Mouse (Mus musculus) stomach, embryonic 15.5 days (tissue): ENCODE results near the gene Slfn9. TPM values are rescaled to one million over a fixed set of nuclear protein-coding genes. Genes with fewer than 3 reads are reported as not detected.
"Not testable (repeated sequence)": the region's sequence is repeated elsewhere in the genome, so short reads cannot be mapped to it uniquely, and the experiment has no call there.

Source experiments
- ATAC-seq: fragments of 200-750 bp; cut with Nextera tagmentation; 2 replicates; pipeline ENCODE4 v1.8.0; 2017; ENCODE audit warnings: low read depth, moderate number of reproducible peaks, moderate TSS enrichment; ENCODE audit not compliant: insufficient read depth, low FRiP score
- H3K27ac ChIP-seq: fragments of 300-500 bp; sonication (generic); 2 replicates; pipeline ENCODE4 v1.5.1; 2015; ENCODE audit warnings: mild to moderate bottlenecking, inconsistent platforms
- H3K27me3 ChIP-seq: fragments of 300-500 bp; sonication (generic); replicated peaks from 2 replicates; pipeline ENCODE4 v1.6.1; 2015; ENCODE audit warnings: inconsistent platforms
- H3K36me3 ChIP-seq: fragments of 300-500 bp; sonication (generic); 2 replicates; pipeline ENCODE4 v1.6.1; 2015; ENCODE audit warnings: inconsistent platforms
- H3K4me1 ChIP-seq: fragments of 300-500 bp; sonication (generic); 2 replicates; pipeline ENCODE4 v1.6.1; 2015; ENCODE audit warnings: inconsistent platforms
- H3K4me2 ChIP-seq: fragments of 300-500 bp; sonication (generic); 2 replicates; pipeline ENCODE4 v1.6.1; 2015; ENCODE audit warnings: mild to moderate bottlenecking, inconsistent platforms
- H3K4me3 ChIP-seq: fragments of 300-500 bp; sonication (generic); replicated peaks from 2 replicates; pipeline ENCODE4 v1.5.1; 2015; ENCODE audit warnings: inconsistent platforms
- H3K9ac ChIP-seq: fragments of 300-500 bp; sonication (generic); 2 replicates; pipeline ENCODE4 v1.6.1; 2015; ENCODE audit warnings: inconsistent platforms
- H3K9me3 ChIP-seq: fragments of 300-500 bp; sonication (generic); 2 replicates; pipeline ENCODE4 v1.6.1; 2016; ENCODE audit warnings: inconsistent platforms
- WGBS: fragments of 180-500 bp; shearing (Covaris S2); methylation state at CpG from one replicate; pipeline ENCODE4 v1.1.7; 2015; 5-methylcytosine and 5-hydroxymethylcytosine counted together
- polyA plus RNA-seq: library from polyadenylated mRNA; unstranded; fragments of >200 nt; fragmentation: Nextera tagmentation; extraction: Ambion mirVana; gene quantifications from 2 replicates; pipeline ENCODE4 v1.2.1, GENCODE M21; 2015

The Slfn9 gene
- 23.8 and 26.8 TPM in 2 replicates for polyA plus RNA-seq

DNA sequence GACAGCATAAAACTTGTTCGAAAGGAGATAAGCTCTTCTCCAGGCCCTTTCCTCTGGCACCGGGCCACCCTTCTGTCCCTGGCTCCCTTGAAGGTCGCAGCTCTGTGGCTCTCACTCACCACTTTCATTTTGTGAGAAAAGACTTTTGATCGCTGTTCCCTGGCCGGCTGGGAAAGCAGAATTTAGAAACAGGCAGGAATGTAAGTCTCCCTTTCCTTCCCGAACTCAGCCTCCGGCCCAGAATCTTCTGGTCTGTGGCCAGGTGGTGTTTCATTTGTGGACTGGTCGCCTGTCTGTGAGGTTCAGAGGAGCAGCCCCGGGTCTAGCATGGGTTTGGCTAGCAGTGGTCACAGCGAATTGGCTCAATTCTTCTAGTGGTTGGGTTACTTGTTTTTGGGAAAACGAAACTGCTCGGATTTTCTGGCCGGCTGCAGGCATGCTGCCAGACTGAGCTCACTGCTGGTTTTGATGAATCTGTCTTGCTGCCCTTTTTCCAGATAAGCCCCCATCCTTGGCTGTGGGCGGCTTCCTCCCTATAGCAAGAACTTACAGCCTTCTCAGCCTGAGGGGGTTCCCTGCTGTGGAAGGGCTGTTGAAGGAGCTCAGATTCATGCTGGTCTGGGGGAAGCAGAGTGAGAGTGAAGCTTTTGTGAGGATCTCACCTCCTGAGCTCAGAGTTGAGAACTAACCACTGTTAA, at the start of gene Slfn9:
Gene Slfn9 (minus strand): TSS at position 362 of the 698 bp plus-strand sequence.
- peak within 1 kb of the TSS; percentile 70 for H3K4me2 ChIP-seq
- H3K4me1 ChIP-seq, result peaks cover 15% of the 10 kb centered on the region; the same call in 1 of the 2 replicates
- no peaks in the 10 kb centered on the region for H3K27me3 ChIP-seq
- peak within 1 kb of the TSS; percentile 81 for H3K27ac ChIP-seq
- H3K9ac ChIP-seq, result peak within 1 kb of the TSS; percentile 16
- 2% methylated on average over 14 of the region's 14 CpGs for WGBS
- no peaks in the 10 kb centered on the region for H3K36me3 ChIP-seq
- H3K4me3 ChIP-seq, result peak within 1 kb of the TSS; percentile 45
- no peaks in the 10 kb centered on the region for H3K9me3 ChIP-seq
- ATAC-seq, result 0 out of 2 replicates have a peak, but pooled peaks have one; percentile 23

DNA sequence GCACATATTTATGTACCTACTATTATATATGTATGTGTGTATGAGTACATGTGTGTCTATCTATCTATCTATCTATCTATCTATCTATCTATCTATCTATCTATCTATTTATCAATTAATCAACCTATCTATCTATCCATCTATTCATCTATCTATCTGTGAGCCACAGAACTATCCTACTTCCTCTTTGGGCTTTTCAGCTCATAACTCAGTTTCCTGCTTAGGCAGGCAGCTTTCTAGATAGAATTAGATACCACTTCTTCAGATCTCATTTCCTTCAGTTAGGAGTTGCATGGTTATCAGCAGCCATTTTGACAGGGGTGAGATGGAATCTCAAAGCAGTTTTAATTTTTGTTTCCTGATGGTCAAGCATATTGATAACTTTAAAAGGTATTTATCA, 49.4 kb upstream of the Slfn9 start:
- H3K27me3 ChIP-seq, result no peaks in the 10 kb centered on the region
- no peaks in the 10 kb centered on the region for H3K4me1 ChIP-seq
- H3K9me3 ChIP-seq, result no peaks in the 10 kb centered on the region
- no peak overlapping the region for H3K4me2 ChIP-seq
- H3K36me3 ChIP-seq, result no peaks in the 10 kb centered on the region
- no peak for ATAC-seq
- H3K27ac ChIP-seq, result no peak overlapping the region
- no peak overlapping the region for H3K9ac ChIP-seq
- no peak overlapping the region for H3K4me3 ChIP-seq

DNA sequence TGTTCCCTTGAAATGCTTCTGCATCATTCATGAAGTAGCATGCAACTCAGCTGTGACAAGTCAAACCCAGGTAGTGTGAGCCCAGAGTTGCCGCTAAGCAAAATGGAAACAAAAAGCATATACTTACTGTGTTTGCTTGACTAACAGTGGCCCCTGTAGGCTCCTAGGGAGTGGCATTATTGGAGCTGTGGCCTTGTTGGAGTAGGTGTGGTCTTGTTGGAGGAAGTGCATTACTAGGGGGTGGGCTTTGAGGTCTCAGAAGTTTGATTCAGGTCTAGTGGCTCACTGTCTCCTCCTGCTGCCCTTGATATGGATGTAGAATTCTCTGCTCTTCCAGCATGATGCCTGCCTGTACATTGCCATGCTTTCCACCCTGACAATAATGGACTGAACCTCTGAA, 48.7 kb upstream of the Slfn9 start:
- no peaks in the 10 kb centered on the region for H3K27me3 ChIP-seq
- ATAC-seq, result no peak
- WGBS, result 23% methylated on average over 1 of the region's 1 CpGs

DNA sequence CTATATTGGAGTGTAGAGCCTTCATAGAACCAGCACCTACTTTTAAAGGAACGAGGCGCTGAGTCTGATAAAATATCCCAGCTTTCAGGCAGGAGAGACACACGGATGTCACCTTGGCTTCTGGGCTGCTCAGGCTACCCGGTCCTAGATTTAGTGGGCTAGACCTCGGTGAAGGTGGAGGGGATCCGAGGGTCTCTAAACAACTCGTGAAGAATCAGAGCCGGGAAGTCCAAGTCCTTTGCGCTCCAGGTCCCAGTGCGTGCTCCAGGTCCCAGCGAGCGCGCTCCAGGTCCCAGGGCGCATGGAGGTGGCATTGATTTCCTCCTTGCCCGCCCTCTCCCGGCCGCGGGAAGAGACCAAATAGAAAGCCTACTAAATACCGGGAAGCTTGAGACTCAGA, 48.2 kb upstream of the Slfn9 start:
- Histone ChIP-seq H3K4me3 (peak overlapping the region; percentile 27), H3K4me2 (peak overlapping the region; percentile 49), H3K9me3 (no peaks in the 10 kb centered on the region), H3K36me3 (no peaks in the 10 kb centered on the region), H3K27ac (no peak overlapping the region), H3K9ac (no peak overlapping the region), H3K4me1 (no peaks in the 10 kb centered on the region), H3K27me3 (no peaks in the 10 kb centered on the region)
- ATAC-seq, result no peak
- WGBS, result 9% methylated on average over 19 of the region's 19 CpGs

More for the DNA sequence above, 48.7 kb upstream of the Slfn9 start:
- Histone ChIP-seq H3K27ac (no peak overlapping the region), H3K4me2 (peak overlapping the region; percentile 49), H3K4me3 (peak overlapping the region; percentile 27), H3K9ac (no peak overlapping the region), H3K4me1 (no peaks in the 10 kb centered on the region), H3K9me3 (no peaks in the 10 kb centered on the region), H3K36me3 (no peaks in the 10 kb centered on the region)

DNA sequence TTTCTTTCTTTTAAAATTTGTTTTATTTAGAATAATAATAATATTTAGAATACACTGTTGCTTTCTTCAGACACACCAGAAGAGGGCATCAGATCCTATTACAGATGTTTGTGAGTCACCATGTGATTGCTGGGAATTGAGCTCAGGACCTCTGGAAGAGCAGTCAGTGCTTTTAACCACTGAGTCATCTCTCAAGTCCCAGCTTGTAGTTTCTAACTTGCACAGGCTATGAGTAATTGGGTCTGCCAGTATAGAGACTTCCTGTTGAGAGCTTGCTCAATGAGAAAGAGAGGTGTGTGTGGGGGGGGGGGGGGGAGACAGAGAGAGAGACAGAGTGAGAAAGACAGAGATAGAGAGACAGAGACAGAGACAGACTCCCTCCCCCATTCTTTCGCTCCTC, 47.5 kb upstream of the Slfn9 start:
- Histone ChIP-seq H3K4me2 (peak overlapping the region; percentile 49; the same call in 1 of the 2 replicates), H3K4me1 (no peaks in the 10 kb centered on the region), H3K27me3 (no peaks in the 10 kb centered on the region), H3K9ac (no peak overlapping the region), H3K36me3 (no peaks in the 10 kb centered on the region), H3K27ac (no peak overlapping the region), H3K9me3 (no peaks in the 10 kb centered on the region), H3K4me3 (no peak overlapping the region)
- WGBS, result 82% methylated on average over 1 of the region's 1 CpGs
- no peak for ATAC-seq

DNA sequence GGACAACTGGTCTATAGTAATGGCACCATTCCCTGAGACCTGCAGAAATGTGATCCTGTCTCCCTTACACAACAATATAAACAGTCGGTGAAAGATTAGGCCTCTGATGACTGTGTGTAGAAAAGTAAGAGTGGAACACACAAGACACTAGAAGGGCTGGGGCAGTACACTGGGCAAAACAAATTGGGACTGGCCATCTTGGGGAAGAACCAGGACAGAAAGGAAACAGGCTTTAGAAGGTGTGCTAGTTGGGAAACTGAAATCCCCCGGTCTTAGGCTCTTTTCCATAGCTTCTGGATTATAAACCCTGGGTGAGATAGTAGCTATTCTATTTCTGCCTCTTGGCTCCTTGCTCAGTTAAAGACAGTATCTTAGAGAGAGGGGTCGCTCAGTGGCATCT, 47.1 kb upstream of the Slfn9 start:
- not testable (repeated sequence) for H3K9me3 ChIP-seq, H3K4me2 ChIP-seq, H3K27me3 ChIP-seq, ATAC-seq, H3K4me1 ChIP-seq, H3K36me3 ChIP-seq, H3K27ac ChIP-seq, H3K4me3 ChIP-seq, H3K9ac ChIP-seq
- 76% methylated on average over 3 of the region's 3 CpGs for WGBS

DNA sequence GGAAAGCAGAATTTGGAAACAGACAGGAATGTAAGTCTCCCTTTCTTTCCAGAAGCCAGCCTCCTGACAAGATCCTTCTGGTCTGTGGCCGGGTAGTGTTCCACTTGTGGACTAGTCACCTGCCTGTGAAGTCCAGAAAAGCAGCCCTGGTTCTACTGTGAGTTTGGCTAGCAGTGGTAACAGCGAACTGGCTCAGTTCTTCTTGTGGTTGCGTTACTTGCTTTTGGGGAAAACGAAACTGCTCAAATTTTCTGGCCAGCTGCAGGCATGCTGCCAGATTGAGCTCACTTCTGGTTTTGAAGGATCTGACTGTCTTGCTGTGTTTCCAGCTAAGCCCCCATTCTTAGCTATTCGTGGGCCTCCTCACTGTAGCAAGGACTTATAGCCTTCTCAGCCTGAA, 29.0 kb upstream of the Slfn9 start, which contains the start of gene Slfn8:
Gene Slfn8 (minus strand): TSS at position 190 of the 400 bp plus-strand sequence.
- H3K4me3 ChIP-seq, result no peak within 1 kb of the TSS
- H3K4me1 ChIP-seq, result no peaks in the 10 kb centered on the region
- WGBS, result 54% methylated on average over 5 of the region's 5 CpGs
- H3K9ac ChIP-seq, result no peak within 1 kb of the TSS
- no peaks in the 10 kb centered on the region for H3K36me3 ChIP-seq
- no peaks in the 10 kb centered on the region for H3K27me3 ChIP-seq
- H3K27ac ChIP-seq, result peak within 1 kb of the TSS; percentile 32; the same call in 1 of the 2 replicates
- H3K4me2 ChIP-seq, result peak within 1 kb of the TSS; percentile 21; the same call in 1 of the 2 replicates
- no peaks in the 10 kb centered on the region for H3K9me3 ChIP-seq
- no peak for ATAC-seq

DNA sequence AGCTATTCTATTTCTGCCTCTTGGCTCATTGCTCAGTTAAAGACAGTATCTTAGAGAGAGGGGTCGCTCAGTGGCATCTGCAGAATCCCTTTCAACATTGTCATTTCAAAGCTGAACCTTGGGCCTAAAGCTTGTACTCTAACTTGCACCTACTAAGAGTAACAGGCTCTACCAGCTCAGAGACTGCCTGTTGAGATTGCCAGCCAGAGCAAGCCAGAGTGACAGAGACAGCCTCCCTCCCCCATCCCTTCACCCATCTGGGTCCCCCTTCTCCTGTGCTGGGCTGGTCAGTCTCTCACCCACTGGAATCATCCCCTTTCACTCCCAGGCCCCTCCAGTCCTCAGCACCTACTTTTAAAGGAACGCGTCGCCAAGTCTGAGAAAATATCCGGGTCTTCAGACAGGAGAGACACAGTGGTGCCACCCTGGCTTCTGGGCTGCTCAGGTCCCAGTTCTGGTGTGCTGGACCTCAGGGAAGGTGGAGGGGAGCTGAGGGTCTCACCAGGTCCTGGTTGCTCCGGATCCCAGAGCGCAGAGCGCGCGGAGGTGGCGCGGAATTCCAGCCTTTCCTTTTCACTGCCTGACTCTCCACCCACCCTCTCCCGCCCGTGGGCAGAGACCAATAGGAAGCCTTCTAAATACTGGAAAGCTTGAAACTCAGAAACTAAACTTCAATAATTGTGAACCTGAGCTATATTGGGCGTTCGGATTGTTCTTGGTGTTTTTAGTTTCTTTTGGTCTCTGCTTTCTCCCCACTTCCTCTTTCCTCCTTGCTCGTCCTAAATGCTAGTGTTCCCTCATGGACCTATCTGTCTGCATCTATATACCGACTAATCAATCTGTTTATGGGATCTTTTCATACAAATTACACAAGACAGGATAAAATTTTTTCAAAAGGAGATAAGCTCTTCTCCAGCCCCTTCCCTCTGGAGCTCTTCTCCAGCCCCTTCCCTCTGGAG, 28.2 kb upstream of the Slfn9 start:
- H3K4me3 ChIP-seq, ATAC-seq, H3K36me3 ChIP-seq, H3K27me3 ChIP-seq, H3K9me3 ChIP-seq, H3K4me1 ChIP-seq, H3K4me2 ChIP-seq, H3K9ac ChIP-seq: not testable (repeated sequence)
- 71% methylated on average over 18 of the region's 18 CpGs for WGBS
- H3K27ac ChIP-seq, result peak overlapping the region; percentile 32; the same call in 1 of the 2 replicates

DNA sequence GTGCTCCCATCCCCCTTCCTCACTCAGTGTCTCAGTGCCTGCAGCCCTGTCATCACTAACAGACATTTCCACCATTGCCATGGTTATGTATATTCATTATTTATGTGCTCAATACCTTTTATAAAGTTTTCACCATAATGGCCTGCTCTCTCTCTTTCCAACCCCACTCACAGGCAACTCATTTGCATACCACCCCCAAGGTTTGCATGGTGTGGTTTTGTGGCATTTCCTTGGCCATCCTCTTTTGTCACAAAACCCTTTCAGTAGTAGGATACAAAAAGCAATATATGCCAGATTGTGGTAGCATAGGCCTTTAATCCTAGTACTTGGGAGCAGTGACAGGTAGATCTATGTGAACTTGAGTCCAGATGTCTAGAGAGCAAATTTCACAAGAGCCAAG, 24.5 kb upstream of the Slfn9 start:
- H3K36me3 ChIP-seq, result no peaks in the 10 kb centered on the region
- no peaks in the 10 kb centered on the region for H3K27me3 ChIP-seq
- H3K4me3 ChIP-seq, result no peak overlapping the region
- H3K4me2 ChIP-seq, result no peak overlapping the region
- H3K27ac ChIP-seq, result no peak overlapping the region
- ATAC-seq, result no peak
- no peaks in the 10 kb centered on the region for H3K9me3 ChIP-seq
- H3K4me1 ChIP-seq, result no peaks in the 10 kb centered on the region
- no peak overlapping the region for H3K9ac ChIP-seq

DNA sequence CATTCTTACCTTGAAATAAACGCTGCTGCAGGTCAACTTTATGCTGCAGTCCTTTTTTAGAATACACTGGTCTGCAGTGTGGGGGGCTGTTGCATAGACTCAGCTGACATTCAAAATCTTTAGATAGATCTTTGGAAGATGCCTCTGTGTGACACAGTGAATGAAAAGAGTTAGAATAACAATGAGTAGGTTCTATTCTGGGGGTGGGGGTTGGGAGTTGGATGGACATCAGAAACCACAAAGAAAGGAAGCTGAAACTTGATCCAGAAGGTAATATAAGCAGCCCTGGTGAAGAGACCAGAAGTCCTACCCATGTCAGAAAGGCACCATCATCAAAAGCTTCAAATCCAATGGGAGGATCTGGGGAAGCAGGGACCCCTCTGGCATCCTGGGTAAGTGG, 21.7 kb upstream of the Slfn9 start:
- Histone ChIP-seq H3K9me3 (no peaks in the 10 kb centered on the region), H3K4me3 (no peak overlapping the region), H3K27ac (no peak overlapping the region), H3K27me3 (no peaks in the 10 kb centered on the region), H3K9ac (no peak overlapping the region), H3K4me1 (no peaks in the 10 kb centered on the region), H3K4me2 (no peak overlapping the region), H3K36me3 (no peaks in the 10 kb centered on the region)
- ATAC-seq, result no peak
- WGBS, result 67% methylated on average over 1 of the region's 1 CpGs

DNA sequence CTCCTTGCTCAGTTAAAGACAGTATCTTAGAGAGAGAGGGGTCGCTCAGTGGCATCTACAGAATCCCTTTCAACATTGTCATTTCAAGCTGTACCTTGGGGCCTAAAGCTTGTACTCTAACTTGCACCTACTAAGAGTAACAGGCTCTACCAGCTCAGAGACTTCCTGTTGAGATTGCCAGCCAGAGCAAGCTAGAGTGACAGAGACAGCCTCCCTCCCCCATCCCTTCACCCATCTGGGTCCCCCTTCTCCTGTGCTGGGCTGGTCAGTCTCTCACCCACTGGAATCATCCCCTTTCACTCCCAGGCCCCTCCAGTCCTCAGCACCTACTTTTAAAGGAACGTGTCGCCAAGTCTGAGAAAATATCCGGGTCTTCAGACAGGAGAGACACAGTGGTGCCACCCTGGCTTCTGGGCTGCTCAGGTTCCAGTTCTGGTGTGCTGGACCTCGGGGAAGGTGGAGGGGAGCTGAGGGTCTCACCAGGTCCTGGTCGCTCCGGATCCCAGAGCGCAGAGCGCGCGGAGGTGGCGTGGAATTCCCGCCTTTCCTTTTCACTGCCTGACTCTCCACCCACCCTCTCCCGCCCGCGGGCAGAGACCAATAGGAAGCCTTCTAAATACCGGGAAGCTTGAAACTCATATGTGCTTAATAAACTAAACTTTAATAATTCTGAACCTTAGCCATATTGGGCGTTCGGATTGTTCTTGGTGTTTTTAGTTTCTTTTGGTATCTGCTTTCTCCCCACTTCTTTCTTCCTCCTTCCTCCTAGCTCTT, 831 bp downstream of the Slfn9 start:
- Histone ChIP-seq H3K4me3 (peak overlapping the region; percentile 45), H3K27ac (peak overlapping the region; percentile 81; the same call in 1 of the 2 replicates), H3K4me1 (peaks cover 15% of the 10 kb centered on the region; the same call in 1 of the 2 replicates), H3K9ac (peak overlapping the region; percentile 16; the same call in 1 of the 2 replicates), H3K4me2 (peak overlapping the region; percentile 70)
- H3K9me3 ChIP-seq, H3K27me3 ChIP-seq, H3K36me3 ChIP-seq: not testable (repeated sequence)
- 5% methylated on average over 19 of the region's 19 CpGs for WGBS
- ATAC-seq, result peak; percentile 87
